Comparison of ENCODE assay signal across 9 mouse cellular contexts in the genomic region with DNA sequence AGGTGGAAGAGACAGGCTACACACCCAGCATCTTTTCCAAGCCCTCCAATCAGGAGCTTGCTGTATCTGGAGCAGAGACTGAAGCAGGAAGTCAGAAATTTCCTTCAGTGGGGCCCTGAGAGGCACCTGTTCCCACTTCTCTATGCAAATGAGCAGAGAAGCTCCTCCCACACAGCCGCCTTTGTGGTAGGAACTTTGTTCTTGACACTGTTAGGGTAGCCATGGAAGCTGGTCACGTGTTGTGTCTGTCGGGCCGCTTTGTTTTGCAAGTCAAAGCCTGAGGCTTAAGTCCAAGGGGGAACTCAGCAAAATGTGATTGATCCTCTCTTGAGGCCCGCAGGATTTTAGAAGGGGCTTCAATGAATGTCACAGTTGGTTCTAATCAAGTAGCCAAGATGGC. TPM values are rescaled to one million over a fixed set of nuclear protein-coding genes. Genes with fewer than 3 reads are reported as not detected.
DNase-seq lines count a peak whose midpoint lies in the region; ATAC-seq and TF ChIP-seq lines count a peak whose summit lies in the region.
"Had no signal": no experiment of that assay in that cellular context is flagged by ENCODE, and none has a peak within 500 bp of the region (broad histone marks: within the 10 kb centered on the region; RNA-seq: fewer than 3 reads in every experiment).

No protein-coding gene starts in this region.

- no peak overlapping the region for H3K4me3 ChIP-seq in kidney, embryonic 15.5 days (replicated peaks)
- no peak overlapping the region for H3K4me3 ChIP-seq in embryonic facial prominence, embryonic 10.5 days
- H3K4me3 ChIP-seq in lung, embryonic 14.5 days (ENCODE audit: low read depth, low read length), result no peak overlapping the region
- H3K4me3 ChIP-seq: hindbrain, embryonic 15.5 days had no signal

- intact Hi-C loops in gastrocnemius, postnatal 36 days (cut with DNase I), result no loop called here

- peaks cover 6% of the 10 kb centered on the region; the same call in 1 of the 2 replicates for H3K4me1 ChIP-seq in kidney, embryonic 15.5 days
- H3K4me1 ChIP-seq in embryonic facial prominence, embryonic 10.5 days, result peaks cover 20% of the 10 kb centered on the region
- H3K4me1 ChIP-seq in lung, embryonic 14.5 days (ENCODE audit: insufficient read depth), result no peaks in the 10 kb centered on the region
- H3K4me1 ChIP-seq: hindbrain, embryonic 15.5 days had no signal

- DNase-seq in kidney, adult 11 months, result peak; percentile 75
- DNase-seq in embryonic facial prominence, embryonic 10.5 days (ENCODE audit: low spot score), result peak; percentile 44
- peak; percentile 46 for DNase-seq in lung, embryonic 14.5 days
- peak; percentile 79 to 93 for DNase-seq in thymus, adult 18-20 months
- no peak for DNase-seq in cerebellum, adult 18-20 months
- DNase-seq in gastrocnemius, postnatal 36 days, result no peak
- DNase-seq in urinary bladder, postnatal 4 days (ENCODE audit: low spot score in 2 of 2), result no peak

- H3K36me3 ChIP-seq in kidney, embryonic 15.5 days, result no peaks in the 10 kb centered on the region
- H3K36me3 ChIP-seq in embryonic facial prominence, embryonic 10.5 days (replicated peaks), result no peaks in the 10 kb centered on the region
- H3K36me3 ChIP-seq in lung, embryonic 14.5 days (ENCODE audit: insufficient read depth), result no peaks in the 10 kb centered on the region
- H3K36me3 ChIP-seq: hindbrain, embryonic 15.5 days had no signal

- TF ChIP-seq CTCF in lung, embryonic 14.5 days (IDR thresholded peaks at IDR 0.05; ENCODE audit: low read depth), result no peak

- H3K27ac ChIP-seq in kidney, embryonic 15.5 days, result no peak overlapping the region
- no peak overlapping the region for H3K27ac ChIP-seq in embryonic facial prominence, embryonic 10.5 days (replicated peaks)
- H3K27ac ChIP-seq in lung, embryonic 14.5 days (ENCODE audit: low read depth), result no peak overlapping the region
- H3K27ac ChIP-seq: hindbrain, embryonic 15.5 days had no signal

- H3K4me2 ChIP-seq in kidney, embryonic 15.5 days, result no peak overlapping the region
- no peak overlapping the region for H3K4me2 ChIP-seq in lung, embryonic 14.5 days
- H3K4me2 ChIP-seq: hindbrain, embryonic 15.5 days had no signal

- WGBS in kidney, embryonic 15.5 days, result 37% methylated on average over 5 of the region's 5 CpGs
- 23% methylated on average over 5 of the region's 5 CpGs for WGBS in embryonic facial prominence, embryonic 10.5 days
- WGBS in lung, embryonic 14.5 days, result 25% methylated on average over 5 of the region's 5 CpGs

- no peak for ATAC-seq in kidney, embryonic 15.5 days (replicated peaks; ENCODE audit: low FRiP score)
- no peak for ATAC-seq in lung, embryonic 14.5 days (ENCODE audit: insufficient read depth)

- no peaks in the 10 kb centered on the region for H3K9me3 ChIP-seq in kidney, embryonic 15.5 days (replicated peaks)
- H3K9me3 ChIP-seq in embryonic facial prominence, embryonic 10.5 days, result no peaks in the 10 kb centered on the region
- no peaks in the 10 kb centered on the region for H3K9me3 ChIP-seq in lung, embryonic 14.5 days (ENCODE audit: low read depth, low read length)
- H3K9me3 ChIP-seq: hindbrain, embryonic 15.5 days had no signal

- no peak overlapping the region for H3K9ac ChIP-seq in kidney, embryonic 15.5 days
- no peak overlapping the region for H3K9ac ChIP-seq in lung, embryonic 14.5 days
- H3K9ac ChIP-seq: hindbrain, embryonic 15.5 days had no signal

- H3K27me3 ChIP-seq in kidney, embryonic 15.5 days, result peaks cover 2% of the 10 kb centered on the region; the same call in 1 of the 2 replicates
- H3K27me3 ChIP-seq in embryonic facial prominence, embryonic 10.5 days (replicated peaks; ENCODE audit: low read depth, poor library complexity, severe bottlenecking), result peaks cover 2% of the 10 kb centered on the region; the same call in 1 of the 2 replicates
- H3K27me3 ChIP-seq in lung, embryonic 14.5 days (ENCODE audit: insufficient read depth, low read length), result no peaks in the 10 kb centered on the region
- H3K27me3 ChIP-seq: hindbrain, embryonic 15.5 days had no signal

RNA-seq across cellular contexts. Expression of a gene that starts 9.4 kb away (rescaled TPM):
- 8.2 and 9.1 TPM in 2 replicates for polyA plus RNA-seq in kidney, embryonic 15.5 days (2015; fragmentation: Nextera tagmentation; extraction: Ambion mirVana)
- 8.0 and 8.9 TPM in 2 replicates for polyA plus RNA-seq in embryonic facial prominence, embryonic 10.5 days (2016; fragmentation: Nextera tagmentation; extraction: Ambion mirVana)
- polyA plus RNA-seq in lung, embryonic 14.5 days (2014; fragmentation: Nextera tagmentation; extraction: Ambion mirVana), result 9.5 and 10.1 TPM in 2 replicates
- total RNA-seq in gastrocnemius, postnatal 36 days (2021), result 100 to 1,000 TPM in 1 of 2 experiments, 10 to 100 TPM in 1; 93.8 to 103 TPM

RNA-seq across cellular contexts. Expression of a gene that starts 10.5 kb away (rescaled TPM):
- polyA plus RNA-seq in kidney, embryonic 15.5 days (2015; fragmentation: Nextera tagmentation; extraction: Ambion mirVana), result 6.4 and 6.7 TPM in 2 replicates
- 4.8 and 5.5 TPM in 2 replicates for polyA plus RNA-seq in embryonic facial prominence, embryonic 10.5 days (2016; fragmentation: Nextera tagmentation; extraction: Ambion mirVana)
- polyA plus RNA-seq in lung, embryonic 14.5 days (2014; fragmentation: Nextera tagmentation; extraction: Ambion mirVana), result 5.7 and 6.9 TPM in 2 replicates
- 1 to 10 TPM; 1.6 to 2.2 TPM for total RNA-seq in gastrocnemius, postnatal 36 days (2021)

Comparison
In these comparisons a context has a peak if more than half of its experiments do, and no peak if none do; other contexts are left out.
1. DNase-seq: peak in kidney, adult 11 months (single experiment), embryonic facial prominence, embryonic 10.5 days (single experiment), lung, embryonic 14.5 days (single experiment) and thymus, adult 18-20 months (2 of 2); none in cerebellum, adult 18-20 months (0 of 2), gastrocnemius, postnatal 36 days (0 of 2) and urinary bladder, postnatal 4 days (0 of 2).